Mouse (Mus musculus): ENCODE data around the gene Tnni1. TPM values are rescaled to one million over a fixed set of nuclear protein-coding genes. Genes with fewer than 3 reads are reported as not detected.

Tnni1 gene
- total and polyA plus RNA-seq, 2 experiments from 2014 or later: 4,392 to 4,592 TPM

- peak overlapping the region; percentile 98 for H3K27ac ChIP-seq (ENCODE audit: low read depth)
- H3K36me3 ChIP-seq (replicated peaks; ENCODE audit: control insufficient read depth, insufficient read depth, low read length): peaks cover 92% of the 10 kb centered on the region
- 29% methylated on average over 6 of the region's 6 CpGs for WGBS
- ATAC-seq (ENCODE audit: insufficient read depth, low read depth) (peak; percentile 22), DNase-seq (ENCODE audit: low spot score) (no peak)
- H3K4me1 ChIP-seq (ENCODE audit: control insufficient read depth, insufficient read depth): peaks cover 30% of the 10 kb centered on the region
- no peak overlapping the region for H3K4me3 ChIP-seq (ENCODE audit: low read depth, low read length)
- peak overlapping the region; percentile 6; the same call in 1 of the 2 replicates for H3K9ac ChIP-seq (replicated peaks; ENCODE audit: low read depth, low read length)
- H3K4me2 ChIP-seq (ENCODE audit: low read depth, low read length): no peak overlapping the region
- H3K9me3 ChIP-seq (replicated peaks; ENCODE audit: control insufficient read depth, low read length): no peaks in the 10 kb centered on the region
- no peaks in the 10 kb centered on the region for H3K27me3 ChIP-seq (ENCODE audit: control insufficient read depth, insufficient read depth, low read length)
- TF ChIP-seq EP300 (IDR thresholded peaks at IDR 0.05; ENCODE audit: low read depth) (peak; percentile 87), CTCF (IDR thresholded peaks at IDR 0.05; ENCODE audit: low read depth) (peak; percentile 65)
These were observed 67.9 kb downstream of the Tnni1 start for GRCm38 (mm10) chr1:135847139-135847562.

GRCm38 (mm10) chr1:135847611-135848351 is 68.5 kb downstream of the Tnni1 start:
- Histone ChIP-seq H3K9ac (replicated peaks; ENCODE audit: low read depth, low read length) (peak overlapping the region; percentile 6; the same call in 1 of the 2 replicates), H3K9me3 (replicated peaks; ENCODE audit: control insufficient read depth, low read length) (no peaks in the 10 kb centered on the region), H3K36me3 (replicated peaks; ENCODE audit: control insufficient read depth, insufficient read depth, low read length) (peaks cover 92% of the 10 kb centered on the region), H3K4me1 (ENCODE audit: control insufficient read depth, insufficient read depth) (peaks cover 24% of the 10 kb centered on the region), H3K4me2 (ENCODE audit: low read depth, low read length) (no peak overlapping the region), H3K4me3 (ENCODE audit: low read depth, low read length) (no peak overlapping the region), H3K27ac (ENCODE audit: low read depth) (peak overlapping the region; percentile 98), H3K27me3 (ENCODE audit: control insufficient read depth, insufficient read depth, low read length) (no peaks in the 10 kb centered on the region)
- WGBS: 34% methylated on average over 17 of the region's 17 CpGs
- DNase-seq (ENCODE audit: low spot score): no peak
- peak; percentile 3; the same call in 1 of the 2 replicates for ATAC-seq (ENCODE audit: insufficient read depth, low read depth)
- no peak; the same call in 1 of the 2 replicates for TF ChIP-seq EP300 (IDR thresholded peaks at IDR 0.05; ENCODE audit: low read depth)
- no peak for TF ChIP-seq CTCF (IDR thresholded peaks at IDR 0.05; ENCODE audit: low read depth)

GRCm38 (mm10) chr1:135850722-135851512 is 71.7 kb downstream of the Tnni1 start:
- TF ChIP-seq CTCF (IDR thresholded peaks at IDR 0.05; ENCODE audit: low read depth) (peak; percentile 64), EP300 (IDR thresholded peaks at IDR 0.05; ENCODE audit: low read depth) (peak; percentile 65)
- H3K27me3 ChIP-seq (ENCODE audit: control insufficient read depth, insufficient read depth, low read length): no peaks in the 10 kb centered on the region
- ATAC-seq (ENCODE audit: insufficient read depth, low read depth): no peak; the same call in 1 of the 2 replicates
- no peak overlapping the region for H3K4me2 ChIP-seq (ENCODE audit: low read depth, low read length)
- 58% methylated on average over 12 of the region's 12 CpGs for WGBS
- no peak overlapping the region for H3K4me3 ChIP-seq (ENCODE audit: low read depth, low read length)
- no peak overlapping the region for H3K9ac ChIP-seq (replicated peaks; ENCODE audit: low read depth, low read length)
- H3K36me3 ChIP-seq (replicated peaks; ENCODE audit: control insufficient read depth, insufficient read depth, low read length): peaks cover 69% of the 10 kb centered on the region
- peak; percentile 56 for DNase-seq (ENCODE audit: low spot score)
- no peaks in the 10 kb centered on the region for H3K9me3 ChIP-seq (replicated peaks; ENCODE audit: control insufficient read depth, low read length)
- peak overlapping the region; percentile 46 for H3K27ac ChIP-seq (ENCODE audit: low read depth)
- peaks cover 10% of the 10 kb centered on the region for H3K4me1 ChIP-seq (ENCODE audit: control insufficient read depth, insufficient read depth)

- H3K9me3 ChIP-seq (replicated peaks; ENCODE audit: control insufficient read depth, low read length): no peaks in the 10 kb centered on the region
- ATAC-seq (ENCODE audit: insufficient read depth, low read depth) (no peak), DNase-seq (ENCODE audit: low spot score) (peak; percentile 5)
- H3K27ac ChIP-seq (ENCODE audit: low read depth): peak overlapping the region; percentile 46
- 52% methylated on average over 13 of the region's 13 CpGs for WGBS
- TF ChIP-seq CTCF (IDR thresholded peaks at IDR 0.05; ENCODE audit: low read depth): no peak
- TF ChIP-seq EP300 (IDR thresholded peaks at IDR 0.05; ENCODE audit: low read depth): peak; percentile 86; the same call in 1 of the 2 replicates
- no peaks in the 10 kb centered on the region for H3K27me3 ChIP-seq (ENCODE audit: control insufficient read depth, insufficient read depth, low read length)
- no peak overlapping the region for H3K9ac ChIP-seq (replicated peaks; ENCODE audit: low read depth, low read length)
- H3K4me1 ChIP-seq (ENCODE audit: control insufficient read depth, insufficient read depth): peaks cover 10% of the 10 kb centered on the region; the same call in 1 of the 2 replicates
- peaks cover 58% of the 10 kb centered on the region for H3K36me3 ChIP-seq (replicated peaks; ENCODE audit: control insufficient read depth, insufficient read depth, low read length)
- no peak overlapping the region for H3K4me3 ChIP-seq (ENCODE audit: low read depth, low read length)
- no peak overlapping the region for H3K4me2 ChIP-seq (ENCODE audit: low read depth, low read length)
These were observed 73.0 kb downstream of the Tnni1 start for GRCm38 (mm10) chr1:135852044-135852756.

- H3K27ac ChIP-seq (ENCODE audit: low read depth): peak overlapping the region; percentile 46
- H3K9ac ChIP-seq (replicated peaks; ENCODE audit: low read depth, low read length): no peak overlapping the region
- peaks cover 1% of the 10 kb centered on the region; the same call in 1 of the 2 replicates for H3K4me1 ChIP-seq (ENCODE audit: control insufficient read depth, insufficient read depth)
- no peak overlapping the region for H3K4me2 ChIP-seq (ENCODE audit: low read depth, low read length)
- 84% methylated on average over 4 of the region's 4 CpGs for WGBS
- H3K4me3 ChIP-seq (ENCODE audit: low read depth, low read length): no peak overlapping the region
- no peaks in the 10 kb centered on the region for H3K27me3 ChIP-seq (ENCODE audit: control insufficient read depth, insufficient read depth, low read length)
- no peaks in the 10 kb centered on the region for H3K9me3 ChIP-seq (replicated peaks; ENCODE audit: control insufficient read depth, low read length)
- no peak for TF ChIP-seq CTCF (IDR thresholded peaks at IDR 0.05; ENCODE audit: low read depth)
- TF ChIP-seq EP300 (IDR thresholded peaks at IDR 0.05; ENCODE audit: low read depth): peak; percentile 5; the same call in 1 of the 2 replicates
- ATAC-seq (ENCODE audit: insufficient read depth, low read depth) (no peak), DNase-seq (ENCODE audit: low spot score) (peak; percentile 4)
- H3K36me3 ChIP-seq (replicated peaks; ENCODE audit: control insufficient read depth, insufficient read depth, low read length): peaks cover 51% of the 10 kb centered on the region
These were observed 74.0 kb downstream of the Tnni1 start for GRCm38 (mm10) chr1:135853200-135853599.

Data from heart, postnatal 0 days (tissue).